Mouse (Mus musculus) cerebellum, adult 2 months (tissue): ENCODE measurements around the gene Hist3h2ba. TPM values are rescaled to one million over a fixed set of nuclear protein-coding genes. Genes with fewer than 3 reads are reported as not detected.

ENCODE experiments used
- DNase-seq, 2 experiments: peaks; one replicate each; pipeline ENCODE4 v3.0.0; 2021
- H3K27ac ChIP-seq: fragments of 200-500 bp; 2 replicates; pipeline ENCODE4 v1.5.1; 2012; ENCODE audit warnings: low read length, control low read depth, inconsistent platforms; ENCODE audit not compliant: insufficient read depth
- H3K27me3 ChIP-seq: fragments of 200-500 bp; 2 replicates; pipeline ENCODE4 v1.6.1; 2012; ENCODE audit warnings: inconsistent platforms, mild to moderate bottlenecking, low read length, moderate library complexity; ENCODE audit not compliant: control insufficient read depth, insufficient read depth
- H3K4me1 ChIP-seq: fragments of 200-500 bp; 2 replicates; pipeline ENCODE4 v1.6.1; 2011; ENCODE audit warnings: low read length; ENCODE audit not compliant: control insufficient read depth, insufficient read depth
- H3K4me3 ChIP-seq: fragments of 200-500 bp; replicated peaks from 2 replicates; pipeline ENCODE3; 2011; ENCODE audit warnings: mild to moderate bottlenecking, low read depth, low read length, control low read depth; ENCODE audit not compliant: insufficient read depth
- CTCF ChIP-seq: fragments of 200-500 bp; IDR thresholded peaks from 2 replicates; pipeline ENCODE4 v1.5.1; 2011; ENCODE audit warnings: low read depth, mild to moderate bottlenecking, control low read depth, low read length, moderate library complexity, borderline replicate concordance; ENCODE audit not compliant: insufficient read depth
- POLR2A ChIP-seq: fragments of 200-500 bp; IDR thresholded peaks from 2 replicates; pipeline ENCODE4 v1.6.1; 2011; ENCODE audit warnings: low read length, control low read depth, borderline replicate concordance; ENCODE audit not compliant: insufficient read depth
- WGBS: fragments of 180-500 bp; shearing (Covaris S2); methylation state at CpG from one replicate; pipeline ENCODE4 v1.1.7; 2018; 5-methylcytosine and 5-hydroxymethylcytosine counted together
- polyA plus RNA-seq: library from polyadenylated mRNA; depleted of rRNA; stranded (reverse); fragments of >200 nt; gene quantifications from 2 replicates; pipeline ENCODE4 v1.2.3, GENCODE M21; 2012

Gene Hist3h2ba
- polyA plus RNA-seq, 1 experiment, result 154 TPM

DNA sequence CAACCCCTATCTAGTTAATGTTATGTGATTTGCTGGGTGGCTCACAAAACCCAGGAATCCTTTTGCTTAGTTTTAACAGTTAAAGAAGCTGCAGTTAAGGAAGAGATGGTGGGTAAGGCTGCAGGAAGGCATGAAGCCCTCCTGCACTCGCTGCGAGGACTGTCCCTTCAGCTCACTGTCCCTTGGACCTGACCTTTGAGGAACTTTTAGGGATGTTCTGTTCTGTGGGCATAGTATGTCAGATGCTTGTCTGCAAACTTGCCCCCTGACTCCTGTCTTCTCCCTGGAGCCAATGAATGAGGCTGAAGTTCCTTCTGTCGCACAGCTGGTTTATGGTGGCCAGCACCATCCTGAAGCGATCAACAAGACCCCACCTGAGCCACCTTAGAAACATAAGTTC, 40.4 kb downstream of the Hist3h2ba start:
- Histone ChIP-seq H3K4me1 (no peaks in the 10 kb centered on the region; the same call in none of the 2 replicates), H3K27me3 (no peaks in the 10 kb centered on the region), H3K27ac (no peak overlapping the region), H3K4me3 (no peak overlapping the region)
- DNase-seq, result no peak
- TF ChIP-seq POLR2A, result no peak
- no peak for TF ChIP-seq CTCF
- WGBS, result 95% methylated on average over 4 of the region's 4 CpGs

DNA sequence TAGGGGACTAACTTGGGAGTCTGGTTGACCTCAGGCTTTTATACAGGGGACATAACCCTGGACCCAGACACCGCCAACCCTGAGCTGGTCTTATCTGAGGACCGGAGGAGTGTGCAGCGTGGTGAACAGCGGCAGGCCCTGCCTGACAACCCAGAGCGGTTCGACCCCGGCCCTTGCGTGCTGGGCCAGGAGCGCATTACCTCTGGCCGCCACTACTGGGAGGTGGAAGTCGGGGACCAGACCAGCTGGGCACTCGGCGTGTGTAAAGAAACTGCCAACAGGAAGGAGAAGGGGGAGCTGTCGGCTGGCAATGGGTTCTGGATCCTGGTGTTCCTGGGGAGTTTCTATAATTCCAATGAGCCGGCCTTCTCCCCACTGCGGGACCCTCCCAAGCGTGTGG, 41.4 kb downstream of the Hist3h2ba start:
- 73% methylated on average over 17 of the region's 17 CpGs for WGBS
- no peak overlapping the region for H3K27ac ChIP-seq
- H3K4me1 ChIP-seq, result no peaks in the 10 kb centered on the region; the same call in none of the 2 replicates
- H3K27me3 ChIP-seq, result no peaks in the 10 kb centered on the region
- no peak for DNase-seq
- no peak for TF ChIP-seq POLR2A
- no peak overlapping the region for H3K4me3 ChIP-seq

DNA sequence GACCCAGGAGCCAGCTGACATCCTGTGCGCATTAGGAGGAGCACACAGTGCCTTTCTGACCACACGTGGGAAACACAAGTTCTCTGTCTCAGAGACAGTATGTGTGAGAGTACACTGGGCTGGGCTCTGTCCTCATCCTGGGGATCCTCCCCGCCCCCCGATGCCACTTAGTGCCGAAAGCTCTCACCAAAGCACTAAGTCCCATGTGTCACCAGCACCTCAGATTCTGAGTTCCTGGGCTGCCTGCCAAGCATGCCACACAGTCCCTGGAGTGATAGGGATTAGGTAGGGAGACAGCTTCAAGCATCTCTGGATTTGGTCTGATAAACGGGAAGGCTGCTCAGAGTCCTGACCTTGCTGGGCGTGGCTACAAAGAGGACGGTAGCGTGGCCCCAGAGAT, 42.1 kb downstream of the Hist3h2ba start:
- TF ChIP-seq POLR2A (no peak), CTCF (no peak)
- Histone ChIP-seq H3K4me3 (no peak overlapping the region), H3K27ac (no peak overlapping the region), H3K27me3 (no peaks in the 10 kb centered on the region), H3K4me1 (no peaks in the 10 kb centered on the region; the same call in none of the 2 replicates)
- WGBS, result 70% methylated on average over 9 of the region's 9 CpGs
- no peak for DNase-seq

DNA sequence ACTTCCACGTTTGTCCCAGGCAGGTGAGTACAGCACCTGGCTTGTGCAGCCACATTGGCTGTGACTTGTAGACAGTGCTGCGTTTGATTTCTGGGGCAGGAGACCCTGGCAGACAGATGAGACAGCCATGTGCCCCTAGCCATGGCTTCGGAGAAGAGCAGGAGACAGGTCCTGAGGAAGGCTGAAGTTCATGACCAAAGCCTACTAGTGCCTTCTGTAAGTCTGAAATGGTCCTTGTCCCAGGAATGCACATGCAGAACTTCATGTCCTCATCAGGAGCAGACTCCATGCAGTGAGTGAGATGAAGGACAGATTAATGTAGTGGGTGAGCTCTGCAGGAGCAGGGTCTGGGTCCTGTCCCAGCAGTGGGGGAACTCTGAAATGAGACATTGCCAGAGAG, 43.2 kb downstream of the Hist3h2ba start:
- H3K4me1 ChIP-seq, result no peaks in the 10 kb centered on the region
- H3K4me3 ChIP-seq, result no peak overlapping the region
- no peak overlapping the region for H3K27ac ChIP-seq
- 82% methylated on average over 3 of the region's 3 CpGs for WGBS
- DNase-seq, result no peak
- H3K27me3 ChIP-seq, result no peaks in the 10 kb centered on the region
- TF ChIP-seq POLR2A (no peak), CTCF (no peak)

DNA sequence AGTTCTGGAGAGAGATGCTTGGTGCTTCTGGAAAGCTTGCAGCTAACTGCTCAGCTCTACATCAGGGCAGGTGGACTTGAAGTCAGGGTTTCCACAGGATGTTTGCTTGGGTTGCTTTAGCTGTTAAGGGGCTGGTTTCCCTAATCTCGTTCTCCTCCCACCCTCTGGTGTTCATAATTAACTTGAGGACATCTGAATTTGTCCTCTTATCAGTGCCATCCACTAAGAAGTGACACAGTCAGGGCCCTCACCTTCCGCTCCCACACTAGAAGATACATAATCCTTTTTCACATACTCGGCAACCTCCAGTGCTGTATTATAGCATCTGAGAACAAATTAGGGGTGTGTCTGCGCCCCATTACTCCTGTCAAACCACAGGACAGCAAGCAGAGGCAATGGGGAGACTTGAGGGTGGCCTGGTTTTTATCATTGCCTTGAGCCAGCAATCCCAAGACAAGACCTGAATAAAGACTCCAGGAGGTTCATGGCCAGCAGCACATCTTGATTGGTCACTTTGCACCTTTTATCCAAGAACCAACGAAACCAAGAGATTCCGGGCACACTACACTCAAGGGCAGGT, 44.5 kb downstream of the Hist3h2ba start:
- no peak for DNase-seq
- Histone ChIP-seq H3K27ac (no peak overlapping the region), H3K4me3 (no peak overlapping the region), H3K4me1 (no peaks in the 10 kb centered on the region), H3K27me3 (no peaks in the 10 kb centered on the region)
- TF ChIP-seq CTCF (no peak), POLR2A (no peak)
- WGBS, result 80% methylated on average over 6 of the region's 6 CpGs

DNA sequence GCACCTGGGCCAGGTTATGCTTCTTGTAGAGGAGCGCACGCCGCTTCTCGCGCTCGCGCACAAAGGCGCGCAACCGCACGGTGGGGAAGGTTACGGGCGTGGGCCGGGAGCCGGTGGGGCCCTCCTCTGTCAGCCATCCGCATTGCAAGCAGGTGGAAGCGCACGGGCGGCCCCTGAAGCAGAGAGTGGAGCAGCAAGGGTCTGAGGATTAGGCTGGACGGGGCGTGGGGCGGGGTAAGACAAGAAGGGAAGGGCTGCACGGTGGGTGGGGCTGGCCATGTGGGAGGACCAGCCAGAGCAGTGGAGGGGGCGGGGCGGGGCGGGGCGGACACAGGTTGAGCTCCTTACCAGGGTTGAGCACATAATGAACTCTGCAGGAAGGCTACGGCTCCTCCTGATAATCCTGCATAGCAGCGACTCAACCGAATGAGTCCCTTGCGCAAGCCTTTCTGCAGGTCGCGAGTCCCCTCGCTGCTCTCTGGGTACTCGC, 45.7 kb downstream of the Hist3h2ba start:
- DNase-seq, result peak; percentile 41 to 51

DNA sequence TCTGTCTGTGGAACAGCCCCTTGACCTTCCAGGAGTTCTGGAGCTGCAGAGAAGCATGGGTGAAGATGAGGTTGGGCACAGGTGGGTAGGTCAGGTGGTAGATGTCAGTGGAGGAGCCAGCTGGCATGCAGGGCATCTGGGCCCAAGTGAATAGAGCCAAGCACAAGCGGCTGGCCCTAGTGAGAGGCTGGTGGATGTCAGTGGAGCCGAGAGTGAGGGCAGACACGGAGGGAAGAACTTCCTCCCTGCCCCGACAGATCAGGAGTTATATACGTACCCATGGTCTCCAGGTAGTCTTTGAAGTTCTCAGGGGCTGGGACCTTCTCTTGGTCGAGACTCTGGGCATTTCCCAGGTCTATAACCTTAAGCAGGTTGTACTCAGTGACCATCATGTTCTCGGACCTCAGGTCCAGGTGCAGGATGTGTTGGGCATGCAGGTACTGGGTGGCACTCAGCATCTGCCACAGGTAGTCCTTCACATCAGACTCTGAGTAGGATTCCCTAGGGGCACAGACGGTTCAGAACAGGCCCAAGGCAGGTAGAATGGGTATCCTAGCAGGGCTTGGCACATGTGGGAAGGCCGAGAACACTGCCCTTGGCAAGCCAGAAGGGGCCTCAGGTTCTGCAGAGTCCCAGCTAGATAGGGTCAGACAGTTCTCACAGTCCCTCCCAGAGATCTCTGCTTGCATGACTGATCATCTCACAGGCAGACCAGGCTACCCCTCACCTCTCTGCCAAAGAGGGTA, 46.5 kb downstream of the Hist3h2ba start:
- H3K4me3 ChIP-seq, result no peak overlapping the region
- WGBS, result 55% methylated on average over 9 of the region's 9 CpGs

More for the DNA sequence above, 45.7 kb downstream of the Hist3h2ba start:
- WGBS, result 2% methylated on average over 31 of the region's 35 CpGs
- TF ChIP-seq POLR2A (no peak), CTCF (peak; percentile 49; the same call in 1 of the 2 replicates)
- no peaks in the 10 kb centered on the region for H3K27me3 ChIP-seq
- H3K4me1 ChIP-seq, result no peaks in the 10 kb centered on the region
- no peak overlapping the region for H3K27ac ChIP-seq
- H3K4me3 ChIP-seq, result peak overlapping the region; percentile 52

More for the DNA sequence above, 46.5 kb downstream of the Hist3h2ba start:
- Histone ChIP-seq H3K27ac (no peak overlapping the region), H3K27me3 (no peaks in the 10 kb centered on the region), H3K4me1 (no peaks in the 10 kb centered on the region)
- DNase-seq, result no peak
- no peak for TF ChIP-seq POLR2A
- TF ChIP-seq CTCF, result no peak
